Mouse (Mus musculus): Measurements from ENCODE around the gene Gm11938.
"Not testable (repeated sequence)": the region's sequence is repeated elsewhere in the genome, so short reads cannot be mapped to it uniquely, and the experiment has no call there.

The Gm11938 gene

GRCm38 (mm10) chr11:99603208-99603607 lies at the start of gene Gm11938:
Gene Gm11938, minus strand, starts transcription at chr11:99603308.
- not testable (repeated sequence) for DNase-seq (ENCODE audit: low spot score in 2 of 2)

GRCm38 (mm10) chr11:99650136-99650535 lies 47.0 kb upstream of the Gm11938 start, which contains the start of gene Gm11555:
Gene Gm11555, minus strand, starts transcription at chr11:99650236.
- no peak for DNase-seq (ENCODE audit: low spot score in 2 of 2)

- no peak for DNase-seq (ENCODE audit: low spot score in 2 of 2)
Measured at GRCm38 (mm10) chr11:99646444-99646843, 43.3 kb upstream of the Gm11938 start.

GRCm38 (mm10) chr11:99644351-99644750 lies 41.2 kb upstream of the Gm11938 start:
- no peak for DNase-seq (ENCODE audit: low spot score in 2 of 2)

GRCm38 (mm10) chr11:99643635-99644139 lies 40.6 kb upstream of the Gm11938 start, which contains the start of gene Krtap4-7:
Gene Krtap4-7, minus strand, starts transcription at chr11:99644089.
- not testable (repeated sequence) for DNase-seq (ENCODE audit: low spot score in 2 of 2)

- DNase-seq (ENCODE audit: low spot score in 2 of 2), result no peak
Measured at GRCm38 (mm10) chr11:99640926-99641325, 37.8 kb upstream of the Gm11938 start.

- no peak for DNase-seq (ENCODE audit: low spot score in 2 of 2)
Measured at GRCm38 (mm10) chr11:99637086-99637485, 34.0 kb upstream of the Gm11938 start.

GRCm38 (mm10) chr11:99634653-99635134 lies 31.6 kb upstream of the Gm11938 start, which contains the start of gene Krtap4-2:
Gene Krtap4-2, minus strand, starts transcription at chr11:99635084.
- DNase-seq (ENCODE audit: low spot score in 2 of 2), result no peak

- DNase-seq (ENCODE audit: low spot score in 2 of 2), result no peak
Measured at GRCm38 (mm10) chr11:99633293-99633692, 30.2 kb upstream of the Gm11938 start.

GRCm38 (mm10) chr11:99630890-99631289 lies 27.8 kb upstream of the Gm11938 start:
- no peak for DNase-seq (ENCODE audit: low spot score in 2 of 2)

GRCm38 (mm10) chr11:99628138-99628537 lies 25.0 kb upstream of the Gm11938 start, which contains the start of gene Krtap4-1:
Gene Krtap4-1, minus strand, starts transcription at chr11:99628238.
- no peak for DNase-seq (ENCODE audit: low spot score in 2 of 2)

GRCm38 (mm10) chr11:99620335-99620734 lies 17.2 kb upstream of the Gm11938 start, which contains the start of gene Gm11562:
Gene Gm11562, minus strand, starts transcription at chr11:99620435.
- no peak for DNase-seq (ENCODE audit: low spot score in 2 of 2)

GRCm38 (mm10) chr11:99614796-99615363 lies 11.8 kb upstream of the Gm11938 start, which contains the start of gene Krtap2-4:
Gene Krtap2-4, minus strand, starts transcription at chr11:99614846.
- no peak for DNase-seq (ENCODE audit: low spot score in 2 of 2)

GRCm38 (mm10) chr11:99610089-99610488 lies 7.0 kb upstream of the Gm11938 start, which contains the start of gene Gm11937:
Gene Gm11937, minus strand, starts transcription at chr11:99610189.
- DNase-seq (ENCODE audit: low spot score in 2 of 2), result not testable (repeated sequence)

GRCm38 (mm10) chr11:99609126-99609525 lies 6.0 kb upstream of the Gm11938 start:
- DNase-seq (ENCODE audit: low spot score in 2 of 2), result no peak

GRCm38 (mm10) chr11:99597742-99598141 lies 5.4 kb downstream of the Gm11938 start, which contains the start of gene Krtap9-3:
Gene Krtap9-3, minus strand, starts transcription at chr11:99598105.
- DNase-seq (ENCODE audit: low spot score in 2 of 2), result not testable (repeated sequence)

GRCm38 (mm10) chr11:99590981-99591380 lies 12.1 kb downstream of the Gm11938 start, which contains the start of gene Krtap1-3:
Gene Krtap1-3, minus strand, starts transcription at chr11:99591339.
- DNase-seq (ENCODE audit: low spot score in 2 of 2), result no peak

GRCm38 (mm10) chr11:99585096-99585495 lies 18.0 kb downstream of the Gm11938 start:
- DNase-seq (ENCODE audit: low spot score in 2 of 2), result no peak

- no peak for DNase-seq (ENCODE audit: low spot score in 2 of 2)
Measured at GRCm38 (mm10) chr11:99583245-99583704, 19.8 kb downstream of the Gm11938 start, which contains the start of gene Krtap1-4. Gene Krtap1-4, minus strand, starts transcription at chr11:99583654.

GRCm38 (mm10) chr11:99581564-99581963 lies 21.5 kb downstream of the Gm11938 start:
- no peak for DNase-seq (ENCODE audit: low spot score in 2 of 2)

- DNase-seq (ENCODE audit: low spot score in 2 of 2), result no peak
Measured at GRCm38 (mm10) chr11:99581051-99581450, 22.1 kb downstream of the Gm11938 start.

- no peak for DNase-seq (ENCODE audit: low spot score in 2 of 2)
Measured at GRCm38 (mm10) chr11:99580636-99581035, 22.5 kb downstream of the Gm11938 start, which contains the start of gene Krtap1-5. Gene Krtap1-5, minus strand, starts transcription at chr11:99581016.

Measured in spleen, postnatal 14 days (tissue).